Mouse (Mus musculus) testis, adult 2 months (tissue): ENCODE results near the gene Efcc1.

ENCODE experiments used
- CTCF ChIP-seq: fragments of 200-500 bp; IDR thresholded peaks from 2 replicates; pipeline ENCODE4 v1.5.1; 2012; ENCODE audit warnings: low read depth, mild to moderate bottlenecking, inconsistent platforms, low read length, moderate library complexity; ENCODE audit not compliant: control insufficient read depth, insufficient read depth, insufficient replicate concordance
- POLR2A ChIP-seq: fragments of 200-500 bp; IDR thresholded peaks from 2 replicates; pipeline ENCODE4 v1.6.1; 2012; ENCODE audit warnings: low read depth, mild to moderate bottlenecking, inconsistent platforms, low read length, moderate library complexity; ENCODE audit not compliant: control insufficient read depth

GRCm38 (mm10) chr6:87746849-87747248 lies 16.2 kb downstream of the Efcc1 start:
- TF ChIP-seq CTCF (no peak), POLR2A (no peak)
